Mouse (Mus musculus): ENCODE measurements around the gene Slc22a17.

DNA sequence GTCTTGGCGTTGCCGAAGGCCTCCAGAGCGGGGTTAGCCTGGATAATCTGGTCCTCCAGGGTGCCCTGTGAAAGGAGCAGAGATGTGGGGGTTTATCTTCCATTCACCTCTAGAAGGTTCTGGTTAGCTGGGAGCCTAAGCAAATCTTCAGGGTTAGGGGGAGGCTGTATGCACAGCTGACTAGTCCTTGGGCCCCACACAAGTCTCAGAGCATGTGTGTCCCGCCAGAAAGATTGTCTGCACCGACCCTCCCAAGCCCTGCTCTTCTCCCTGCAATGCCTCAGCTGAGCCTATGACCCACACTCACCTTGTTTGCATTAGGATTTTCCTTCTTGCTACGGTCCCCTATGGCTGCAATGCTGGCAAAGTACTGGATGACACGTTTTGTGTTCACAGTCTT, 49.8 kb upstream of the Slc22a17 start:
- no peak for TF ChIP-seq CTCF (IDR thresholded peaks at IDR 0.05; ENCODE audit: low read depth, low read length)
- no peak for TF ChIP-seq EP300 (IDR thresholded peaks at IDR 0.05; ENCODE audit: insufficient read depth, low read depth, low read length)

Data from ES-Bruce4 (cell line).